Mouse (Mus musculus) forebrain, embryonic 13.5 days (tissue): ENCODE results near the gene Theg. TPM values are rescaled to one million over a fixed set of nuclear protein-coding genes. Genes with fewer than 3 reads are reported as not detected.

Experiments used
- ATAC-seq: fragments of 200-750 bp; cut with Nextera tagmentation; 2 replicates; pipeline ENCODE4 v1.8.0; 2017
- H3K27ac ChIP-seq: fragments of 300-500 bp; sonication (generic); 2 replicates; pipeline ENCODE4 v1.5.1; 2015; ENCODE audit warnings: inconsistent platforms, mild to moderate bottlenecking, moderate library complexity
- H3K27me3 ChIP-seq: fragments of 300-500 bp; sonication (generic); 2 replicates; pipeline ENCODE4 v1.6.1; 2015; ENCODE audit warnings: mild to moderate bottlenecking, inconsistent platforms
- H3K36me3 ChIP-seq: fragments of 300-500 bp; sonication (generic); 2 replicates; pipeline ENCODE4 v1.6.1; 2015; ENCODE audit warnings: mild to moderate bottlenecking, inconsistent platforms; ENCODE audit not compliant: poor library complexity, severe bottlenecking
- H3K4me1 ChIP-seq: fragments of 300-500 bp; sonication (generic); 2 replicates; pipeline ENCODE4 v1.6.1; 2015; ENCODE audit warnings: inconsistent platforms
- H3K4me2 ChIP-seq: fragments of 300-500 bp; sonication (generic); 2 replicates; pipeline ENCODE4 v1.6.1; 2015; ENCODE audit warnings: inconsistent platforms, mild to moderate bottlenecking, moderate library complexity
- H3K4me3 ChIP-seq: fragments of 300-500 bp; sonication (generic); 2 replicates; pipeline ENCODE4 v1.5.1; 2015; ENCODE audit warnings: mild to moderate bottlenecking, inconsistent platforms
- H3K9ac ChIP-seq: fragments of 300-500 bp; sonication (generic); 2 replicates; pipeline ENCODE4 v1.6.1; 2015; ENCODE audit warnings: mild to moderate bottlenecking, inconsistent platforms
- H3K9me3 ChIP-seq: fragments of 300-500 bp; sonication (generic); replicated peaks from 2 replicates; pipeline ENCODE4 v1.6.1; 2016; ENCODE audit warnings: inconsistent platforms
- WGBS: fragments of 180-500 bp; shearing (Covaris S2); methylation state at CpG from one replicate; pipeline ENCODE4 v1.1.7; 2015; 5-methylcytosine and 5-hydroxymethylcytosine counted together
- polyA plus RNA-seq: library from polyadenylated mRNA; unstranded; fragments of >200 nt; fragmentation: Nextera tagmentation; extraction: Ambion mirVana; gene quantifications from 2 replicates; pipeline ENCODE4 v1.2.1, GENCODE M21; 2015

Theg gene
- polyA plus RNA-seq, 1 experiment from 2014 or later, result not detected

GRCm38 (mm10) chr10:79541522-79541921, 45.6 kb downstream of the Theg start:
- WGBS, result 79% methylated on average over 13 of the region's 15 CpGs
- no peak overlapping the region for H3K4me3 ChIP-seq
- no peak overlapping the region for H3K4me2 ChIP-seq
- no peaks in the 10 kb centered on the region for H3K27me3 ChIP-seq
- H3K4me1 ChIP-seq, result no peaks in the 10 kb centered on the region
- no peak for ATAC-seq
- peaks cover 93% of the 10 kb centered on the region for H3K36me3 ChIP-seq
- no peak overlapping the region for H3K9ac ChIP-seq
- H3K27ac ChIP-seq, result no peak overlapping the region
- no peaks in the 10 kb centered on the region for H3K9me3 ChIP-seq

- Histone ChIP-seq H3K9ac (no peak overlapping the region), H3K4me3 (no peak overlapping the region), H3K4me2 (no peak overlapping the region), H3K9me3 (no peaks in the 10 kb centered on the region), H3K36me3 (peaks cover 86% of the 10 kb centered on the region), H3K4me1 (no peaks in the 10 kb centered on the region), H3K27me3 (no peaks in the 10 kb centered on the region), H3K27ac (no peak overlapping the region)
- no peak for ATAC-seq
- WGBS, result 96% methylated on average over 10 of the region's 11 CpGs
Measured at GRCm38 (mm10) chr10:79540746-79541145, 46.4 kb downstream of the Theg start.

GRCm38 (mm10) chr10:79539701-79540495, 47.2 kb downstream of the Theg start:
- 93% methylated on average over 16 of the region's 16 CpGs for WGBS
- Histone ChIP-seq H3K27me3 (no peaks in the 10 kb centered on the region), H3K4me1 (no peaks in the 10 kb centered on the region)

DNA sequence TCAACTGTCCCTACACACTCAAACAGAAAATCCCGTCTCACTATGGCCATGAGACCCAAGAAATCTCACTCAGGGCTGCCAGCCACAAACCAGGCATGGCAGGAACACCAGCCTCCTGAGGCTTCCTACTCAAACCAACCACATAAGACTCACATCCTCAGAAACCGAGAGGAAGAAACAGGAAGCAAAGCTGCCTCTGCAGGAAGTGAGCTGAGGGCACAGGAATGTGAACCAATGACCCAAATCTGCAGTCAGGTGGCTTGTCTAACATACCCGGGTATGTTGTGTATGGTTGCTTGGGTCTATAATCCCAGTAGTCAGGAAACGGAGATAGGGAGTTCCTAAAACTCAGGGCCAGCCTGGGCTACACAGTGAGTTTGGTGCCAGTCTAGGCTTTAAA, 48.3 kb downstream of the Theg start:
- H3K27ac ChIP-seq, result no peak overlapping the region
- H3K4me1 ChIP-seq, result 0 out of 2 replicates have a peak, but pooled peaks cover 2% of the 10 kb centered on the region
- peaks cover 67% of the 10 kb centered on the region for H3K36me3 ChIP-seq
- peaks cover 5% of the 10 kb centered on the region; the same call in 1 of the 2 replicates for H3K27me3 ChIP-seq
- no peak for ATAC-seq
- 80% methylated on average over 4 of the region's 4 CpGs for WGBS
- no peak overlapping the region for H3K4me3 ChIP-seq
- no peaks in the 10 kb centered on the region for H3K9me3 ChIP-seq
- no peak overlapping the region for H3K9ac ChIP-seq
- no peak overlapping the region for H3K4me2 ChIP-seq

More at GRCm38 (mm10) chr10:79539701-79540495, 47.2 kb downstream of the Theg start:
- H3K36me3 ChIP-seq, result peaks cover 77% of the 10 kb centered on the region
- no peak for ATAC-seq
- no peak overlapping the region for H3K4me3 ChIP-seq
- H3K9ac ChIP-seq, result no peak overlapping the region
- no peaks in the 10 kb centered on the region for H3K9me3 ChIP-seq
- H3K27ac ChIP-seq, result no peak overlapping the region
- no peak overlapping the region for H3K4me2 ChIP-seq

- Histone ChIP-seq H3K27ac (no peak overlapping the region), H3K4me3 (no peak overlapping the region), H3K4me1 (peaks cover 7% of the 10 kb centered on the region), H3K36me3 (peaks cover 61% of the 10 kb centered on the region), H3K27me3 (peaks cover 5% of the 10 kb centered on the region; the same call in 1 of the 2 replicates), H3K9me3 (no peaks in the 10 kb centered on the region), H3K4me2 (no peak overlapping the region), H3K9ac (no peak overlapping the region)
- 86% methylated on average over 3 of the region's 3 CpGs for WGBS
- ATAC-seq, result no peak
Measured at GRCm38 (mm10) chr10:79538323-79538722, 48.8 kb downstream of the Theg start.

DNA sequence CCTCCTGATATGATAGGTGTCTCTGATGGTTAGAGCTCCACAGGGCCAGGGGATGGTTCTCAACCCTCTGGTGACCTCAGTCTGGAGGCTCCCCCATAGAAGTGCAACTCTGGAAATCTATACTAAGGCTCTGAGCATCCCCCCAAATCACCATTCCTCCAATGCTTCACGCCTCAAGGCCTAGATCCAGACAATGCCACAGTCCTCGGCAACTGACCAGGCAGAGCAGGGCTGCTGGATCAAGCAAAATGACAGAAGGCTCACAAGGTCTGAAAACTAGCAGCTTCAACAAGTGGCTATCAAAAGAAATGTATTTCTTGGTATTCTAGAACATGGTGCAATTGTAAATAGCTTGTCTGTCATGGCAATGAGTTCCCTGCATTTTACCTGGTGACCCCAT, 49.4 kb downstream of the Theg start:
- Histone ChIP-seq H3K27ac (no peak overlapping the region), H3K9ac (no peak overlapping the region), H3K4me1 (peaks cover 13% of the 10 kb centered on the region), H3K9me3 (no peaks in the 10 kb centered on the region), H3K36me3 (peaks cover 56% of the 10 kb centered on the region), H3K27me3 (peaks cover 5% of the 10 kb centered on the region; the same call in 1 of the 2 replicates), H3K4me3 (no peak overlapping the region), H3K4me2 (no peak overlapping the region)
- WGBS, result 81% methylated on average over 2 of the region's 2 CpGs
- no peak for ATAC-seq

- no peak for ATAC-seq
- H3K9ac ChIP-seq, result no peak overlapping the region
- peaks cover 51% of the 10 kb centered on the region for H3K36me3 ChIP-seq
- no peak overlapping the region for H3K27ac ChIP-seq
- no peak overlapping the region for H3K4me3 ChIP-seq
- no peak overlapping the region for H3K4me2 ChIP-seq
- peaks cover 5% of the 10 kb centered on the region; the same call in 1 of the 2 replicates for H3K27me3 ChIP-seq
- peaks cover 17% of the 10 kb centered on the region for H3K4me1 ChIP-seq
- 90% methylated on average over 7 of the region's 7 CpGs for WGBS
- no peaks in the 10 kb centered on the region for H3K9me3 ChIP-seq
Measured at GRCm38 (mm10) chr10:79537271-79537670, 49.9 kb downstream of the Theg start.

- Histone ChIP-seq H3K9ac (no peak overlapping the region), H3K9me3 (no peaks in the 10 kb centered on the region), H3K36me3 (peaks cover 44% of the 10 kb centered on the region), H3K27ac (no peak overlapping the region), H3K4me3 (no peak overlapping the region), H3K27me3 (peaks cover 5% of the 10 kb centered on the region; the same call in 1 of the 2 replicates), H3K4me2 (no peak overlapping the region), H3K4me1 (peaks cover 17% of the 10 kb centered on the region)
- no peak for ATAC-seq
- WGBS, result 74% methylated on average over 12 of the region's 12 CpGs
Measured at GRCm38 (mm10) chr10:79536461-79537080, 50.6 kb downstream of the Theg start.

DNA sequence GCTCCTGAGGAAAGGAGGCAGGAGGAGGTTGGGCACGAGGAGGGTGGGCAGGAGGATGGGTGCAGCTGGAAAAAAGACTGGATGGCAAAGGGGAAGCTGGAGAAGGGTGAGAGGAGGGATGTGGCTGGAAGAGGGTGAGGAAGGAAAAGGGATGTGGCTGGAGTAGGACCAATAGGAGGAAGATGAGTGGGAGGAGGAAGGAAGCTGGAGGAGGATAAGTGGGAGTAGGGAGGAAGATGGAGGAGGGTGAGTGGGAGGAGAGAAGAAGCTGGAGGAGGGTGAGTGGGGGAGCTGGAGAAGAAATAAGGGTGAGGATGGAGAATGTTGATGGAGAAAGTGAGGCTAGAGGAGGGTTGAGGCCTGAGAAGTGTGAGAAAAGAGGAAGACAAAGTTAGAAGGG, 51.7 kb downstream of the Theg start:
- Histone ChIP-seq H3K27ac (no peak overlapping the region), H3K27me3 (peaks cover 5% of the 10 kb centered on the region; the same call in 1 of the 2 replicates), H3K4me1 (peaks cover 17% of the 10 kb centered on the region), H3K9ac (no peak overlapping the region), H3K9me3 (no peaks in the 10 kb centered on the region), H3K36me3 (peaks cover 32% of the 10 kb centered on the region), H3K4me3 (no peak overlapping the region), H3K4me2 (no peak overlapping the region)
- WGBS, result 72% methylated on average over 1 of the region's 1 CpGs
- ATAC-seq, result no peak

DNA sequence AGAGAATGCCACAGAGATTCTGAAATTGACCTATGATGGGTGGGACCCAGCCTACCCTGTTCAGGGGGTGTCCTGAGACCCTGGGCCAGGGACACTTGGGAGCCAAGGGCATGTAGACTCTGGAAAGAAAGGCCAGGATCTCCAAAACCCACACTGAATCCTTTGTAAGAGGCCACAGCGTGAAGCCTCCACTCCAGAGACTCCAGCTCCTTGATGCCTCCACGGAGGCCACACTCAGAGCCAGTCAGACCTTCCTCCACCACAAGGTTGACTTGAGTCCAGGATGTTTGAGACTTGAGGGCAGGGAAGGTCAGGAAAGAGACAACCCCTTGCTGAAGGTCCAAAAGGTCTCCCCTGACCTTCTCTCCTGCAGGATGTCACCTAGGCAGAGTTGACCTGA, 52.7 kb downstream of the Theg start:
- no peaks in the 10 kb centered on the region for H3K9me3 ChIP-seq
- peaks cover 17% of the 10 kb centered on the region for H3K4me1 ChIP-seq
- 89% methylated on average over 2 of the region's 2 CpGs for WGBS
- H3K4me3 ChIP-seq, result no peak overlapping the region
- no peak overlapping the region for H3K9ac ChIP-seq
- H3K27ac ChIP-seq, result no peak overlapping the region
- peaks cover 5% of the 10 kb centered on the region; the same call in 1 of the 2 replicates for H3K27me3 ChIP-seq
- peak overlapping the region; percentile 94; the same call in 1 of the 2 replicates for H3K4me2 ChIP-seq
- H3K36me3 ChIP-seq, result peaks cover 22% of the 10 kb centered on the region
- ATAC-seq, result no peak

- peaks cover 17% of the 10 kb centered on the region for H3K4me1 ChIP-seq
- peaks cover 11% of the 10 kb centered on the region for H3K36me3 ChIP-seq
- peak within 1 kb of the TSS; percentile 94 for H3K4me2 ChIP-seq
- H3K9ac ChIP-seq, result peak within 1 kb of the TSS; percentile 65
- H3K4me3 ChIP-seq, result peak within 1 kb of the TSS; percentile 56
- H3K27ac ChIP-seq, result no peak within 1 kb of the TSS
- 1% methylated on average over 52 of the region's 52 CpGs for whole genome bisulfite sequencing
- no peaks in the 10 kb centered on the region for H3K9me3 ChIP-seq
- ATAC-seq, result peak; percentile 73
- peaks cover 5% of the 10 kb centered on the region; the same call in 1 of the 2 replicates for H3K27me3 ChIP-seq
Measured at GRCm38 (mm10) chr10:79533126-79533911, 53.8 kb downstream of the Theg start, which contains the start of gene Plpp2. Gene Plpp2, minus strand, starts transcription at chr10:79533796.
